Mouse (Mus musculus) embryonic stem cell, embryonic (primary cell): ENCODE measurements around the gene Smim24.

Experiments used
- CTCF ChIA-PET, 4 experiments: fragments of 300-600 bp in 2 of 4; fragments of 350-600 bp in 2 of 4; sonication (Branson Sonifier 250); formaldehyde crosslinking; loops; one replicate each; lab custom pipeline; 2022; ENCODE audit warnings: inconsistent platforms in 2 of 4; lab: Charles Lee
- POLR2A ChIA-PET, 4 experiments: fragments of 300-600 bp in 2 of 4; fragments of 350-600 bp in 2 of 4; sonication (Branson Sonifier 250); formaldehyde crosslinking; loops; one replicate each; lab custom pipeline; 2022; ENCODE audit warnings: antibody characterized with exemption in 4 of 4, inconsistent platforms in 1 of 4; lab: Charles Lee

Smim24 gene

GRCm38 (mm10) chr10:81415146-81415545 is 22.3 kb downstream of the Smim24 start:
- ChIA-PET CTCF (interaction anchor here in 3 of 4 experiments (0.5 to 7.4 kb wide), 6 partner anchors 10 to 174 kb away, joined by 3 to 98 read pairs (median 4); partner anchors contain the start of gene Ncln (in 1 of the 3)), POLR2A (interaction anchor here in 3 of 4 experiments (0.6 to 10.0 kb wide), 10 partner anchors 8 to 240 kb away, joined by 4 to 104 read pairs (median 20); partner anchors contain the start of genes Fzr1 (in 1 of the 3), Pip5k1c (in 1 of the 3) and Tjp3 (in 1 of the 3))

GRCm38 (mm10) chr10:81415549-81416310 is 22.9 kb downstream of the Smim24 start:
- ChIA-PET POLR2A (interaction anchor here in 3 of 4 experiments (0.6 to 10.0 kb wide), 25 partner anchors 8 to 310 kb away, joined by 3 to 104 read pairs (median 5); partner anchors contain the start of genes Apba3 (in 1 of the 3), Celf5 (in 1 of the 3), Dohh (in 1 of the 3) and Eef2 (in 1 of the 3)), CTCF (interaction anchor here (0.5 to 7.4 kb wide), 23 partner anchors 8 to 1189 kb away, joined by 3 to 98 read pairs (median 3); partner anchors contain the start of genes Fzr1 (in 1 of the 4), Hmg20b (in 1 of the 4), Mum1 (in 1 of the 4) and Ncln (in 1 of the 4))

DNA sequence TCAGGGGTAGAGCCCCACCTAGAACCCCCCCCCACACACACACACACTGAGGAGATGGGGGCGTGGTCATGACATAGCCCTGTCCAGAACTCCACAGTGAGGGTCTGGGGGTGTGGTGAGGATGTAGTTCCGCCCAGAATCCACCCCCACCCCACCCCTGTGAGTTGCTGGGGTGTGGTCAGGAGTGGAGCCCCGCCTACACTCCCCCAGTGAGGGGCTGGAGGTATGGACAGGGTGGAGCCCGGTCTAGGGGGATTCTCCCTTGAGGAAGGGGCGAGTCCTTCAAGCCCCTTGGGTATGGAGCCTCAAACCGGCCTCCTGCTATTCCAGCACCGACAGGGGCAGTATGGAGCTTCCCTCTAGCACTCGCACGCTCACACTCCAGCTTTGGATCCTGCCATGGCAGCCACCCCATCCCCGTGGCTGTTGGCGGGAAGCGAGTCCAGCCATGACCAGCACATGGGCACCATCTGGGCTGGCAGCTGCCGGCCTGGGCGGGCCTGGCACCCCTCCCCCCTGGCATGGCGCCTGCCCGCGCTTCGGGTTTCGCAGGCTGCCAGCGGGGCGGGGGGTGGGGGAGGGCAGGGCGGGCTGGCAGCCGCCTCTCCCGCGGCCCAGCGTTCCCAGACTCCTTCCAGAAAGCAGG is 23.9 kb downstream of the Smim24 start:
- CTCF ChIA-PET = interaction anchor here (0.6 to 7.4 kb wide), 35 partner anchors 9 to 1190 kb away, joined by 3 to 98 read pairs (median 4); partner anchors contain the start of genes Hmg20b (in 2 of the 4), Pip5k1c (in 2 of the 4), Atcay (in 1 of the 4) and Celf5 (in 1 of the 4)
- POLR2A ChIA-PET = interaction anchor here (0.6 to 10.0 kb wide), 37 partner anchors 9 to 1213 kb away, joined by 3 to 104 read pairs (median 4); partner anchors contain the start of genes Apba3 (in 1 of the 4), Celf5 (in 1 of the 4), Dohh (in 1 of the 4) and Eef2 (in 1 of the 4)

GRCm38 (mm10) chr10:81417227-81418215 is 24.7 kb downstream of the Smim24 start:
- CTCF ChIA-PET = interaction anchor here (0.5 to 7.4 kb wide), 28 partner anchors 9 to 1018 kb away, joined by 3 to 98 read pairs (median 4); partner anchors contain the start of genes Pip5k1c (in 2 of the 4), Fzr1 (in 1 of the 4), Hmg20b (in 1 of the 4) and Mbd3 (in 1 of the 4)
- POLR2A ChIA-PET = interaction anchor here (0.6 to 10.0 kb wide), 33 partner anchors 9 to 1212 kb away, joined by 3 to 104 read pairs (median 5); partner anchors contain the start of genes Apba3 (in 1 of the 4), Fzr1 (in 1 of the 4), Gna15 (in 1 of the 4) and Map2k2 (in 1 of the 4)

DNA sequence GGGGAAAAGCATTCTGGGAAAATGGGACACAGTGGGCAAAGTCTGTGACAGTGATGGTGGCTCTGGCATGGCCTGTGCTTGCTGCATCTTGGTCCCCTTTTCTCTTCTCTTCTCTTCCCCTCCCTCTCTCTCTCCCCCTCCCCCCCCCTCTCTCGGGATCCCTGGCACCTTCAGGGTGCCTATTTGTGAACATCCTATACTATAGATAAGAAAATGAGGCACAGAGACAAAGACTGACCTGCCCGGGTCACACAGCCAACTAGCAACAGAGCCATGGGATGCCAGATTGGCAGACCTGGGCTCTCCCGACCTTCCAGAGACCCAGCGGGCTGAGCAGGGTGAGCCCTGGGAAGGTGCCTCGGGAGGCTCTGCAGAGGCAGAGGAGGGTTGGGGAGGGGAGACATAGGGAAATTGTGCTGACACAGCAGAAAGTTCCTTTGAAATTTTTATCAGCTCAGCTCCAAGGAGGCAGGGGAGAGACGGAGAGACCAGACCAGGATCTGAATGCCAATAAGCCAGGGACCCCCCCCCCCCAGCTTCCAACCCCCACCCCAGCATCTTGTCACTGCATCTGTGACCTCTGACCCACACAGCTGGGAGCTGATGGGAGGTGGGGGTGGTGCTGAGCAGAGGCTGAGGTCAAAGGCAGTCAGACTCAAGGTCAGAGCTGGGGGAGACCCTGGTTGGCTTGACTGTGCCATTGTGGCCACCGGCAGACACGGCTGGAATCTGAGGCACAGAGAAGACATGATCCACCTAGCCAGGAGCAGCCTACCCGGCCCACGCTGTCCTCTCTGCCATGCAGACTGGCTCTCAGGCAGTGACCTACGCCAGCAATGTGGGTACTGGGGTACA is 25.6 kb downstream of the Smim24 start:
- CTCF ChIA-PET = interaction anchor here in 3 of 4 experiments (0.5 to 7.4 kb wide), 15 partner anchors 11 to 511 kb away, joined by 3 to 98 read pairs (median 4); no protein-coding TSS in a partner anchor

DNA sequence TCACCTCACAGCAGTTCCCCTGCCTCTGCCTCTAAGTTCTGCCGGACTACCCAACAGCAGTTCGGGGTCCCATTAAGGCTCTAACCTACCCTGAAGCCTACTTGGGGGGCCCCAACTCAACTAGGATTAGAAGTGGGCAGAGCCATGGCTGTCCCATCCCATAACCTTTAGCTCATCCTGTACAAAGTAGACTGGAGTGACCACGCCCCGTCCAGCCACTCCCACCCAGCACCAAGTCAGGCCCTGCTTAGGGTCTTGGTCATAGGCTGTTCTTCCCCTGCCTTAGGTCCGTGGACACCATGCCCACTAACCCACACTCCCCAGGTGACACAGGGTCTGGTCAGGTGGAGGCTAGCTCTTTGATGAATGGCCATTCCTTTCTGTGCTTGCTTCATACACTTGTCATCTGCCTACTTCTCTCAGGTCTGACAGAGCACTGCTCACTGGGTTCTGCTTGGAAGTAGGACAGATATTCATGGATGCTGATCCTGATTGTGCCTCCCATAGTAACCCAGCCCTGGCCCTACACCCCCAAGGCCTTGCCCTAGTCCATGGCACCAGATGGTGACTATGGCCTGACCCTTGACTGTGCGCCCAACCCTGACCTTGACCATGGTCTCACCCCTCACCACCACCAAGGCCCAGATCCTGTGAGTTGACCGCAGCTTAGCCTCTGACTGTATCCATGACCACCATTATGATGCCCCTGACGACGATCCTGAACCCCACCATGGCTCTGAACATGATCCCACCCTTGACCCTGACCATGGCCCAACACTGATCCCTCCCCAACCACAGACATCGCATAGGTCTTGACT is 26.5 kb downstream of the Smim24 start:
- CTCF ChIA-PET = interaction anchor here in 3 of 4 experiments (0.6 to 7.4 kb wide), 13 partner anchors 10 to 512 kb away, joined by 3 to 98 read pairs (median 4); no protein-coding TSS in a partner anchor
- POLR2A ChIA-PET = interaction anchor here in 3 of 4 experiments (0.5 to 10.0 kb wide), 22 partner anchors 8 to 464 kb away, joined by 3 to 104 read pairs (median 4); partner anchors contain the start of genes Cactin (in 1 of the 3), Celf5 (in 1 of the 3), Dohh (in 1 of the 3) and Fzr1 (in 1 of the 3)

More for the DNA sequence above, 25.6 kb downstream of the Smim24 start:
- POLR2A ChIA-PET = interaction anchor here in 3 of 4 experiments (0.6 to 10.0 kb wide), 25 partner anchors 9 to 848 kb away, joined by 3 to 104 read pairs (median 5); partner anchors contain the start of genes Celf5 (in 1 of the 3), Dohh (in 1 of the 3), Fzr1 (in 1 of the 3) and Gm48551 (in 1 of the 3)

DNA sequence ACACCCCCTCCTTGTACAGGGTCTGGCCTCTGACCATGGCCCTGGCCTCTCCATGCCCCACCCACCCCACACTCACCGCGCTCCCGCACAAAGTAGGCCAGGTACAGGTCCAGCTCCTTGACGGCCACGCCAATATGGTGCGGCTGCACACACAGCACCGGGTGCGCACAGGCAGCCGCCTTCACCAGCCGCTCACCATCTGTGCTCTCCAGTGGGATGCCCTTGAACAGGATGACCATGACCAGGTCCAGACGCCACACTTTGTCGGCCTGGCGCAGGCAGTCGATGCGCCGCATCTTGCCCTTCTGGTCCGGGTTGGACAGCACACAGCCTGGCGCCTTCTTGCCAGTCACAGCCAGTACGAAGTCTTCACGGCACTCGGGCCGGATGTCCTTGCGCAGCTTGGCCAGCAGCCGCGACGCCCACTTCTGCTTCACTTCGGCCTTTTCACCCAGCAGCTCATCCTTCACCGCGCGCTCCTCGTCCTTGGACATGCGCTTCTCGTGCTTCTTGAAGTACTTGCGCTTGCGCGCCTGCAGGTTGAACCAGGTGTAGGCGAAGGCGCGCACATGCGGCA is 27.4 kb downstream of the Smim24 start:
- ChIA-PET POLR2A (interaction anchor here in 3 of 4 experiments (0.5 to 7.1 kb wide), 11 partner anchors 8 to 155 kb away, joined by 3 to 75 read pairs (median 7); partner anchors contain the start of genes Dohh (in 1 of the 3), Gm48551 (in 1 of the 3) and Pip5k1c (in 1 of the 3)), CTCF (interaction anchor here in 2 of 4 experiments (0.5 to 1.4 kb wide), 5 partner anchors 12 to 199 kb away, joined by 3 to 4 read pairs (median 3); no protein-coding TSS in a partner anchor)

- ChIA-PET POLR2A (interaction anchor here in 3 of 4 experiments (0.6 to 7.1 kb wide), 10 partner anchors 7 to 940 kb away, joined by 3 to 75 read pairs (median 4); no protein-coding TSS in a partner anchor), CTCF (interaction anchor here in 1 of 4 experiments (1.1 kb wide), 1 partner anchor 16 kb away, joined by 3 read pairs; no protein-coding TSS in a partner anchor)
Observed at GRCm38 (mm10) chr10:81421041-81421796, 28.4 kb downstream of the Smim24 start.

- CTCF ChIA-PET = interaction anchor here in 2 of 4 experiments (1.2 to 1.8 kb wide), 2 partner anchors 12 to 17 kb away, joined by 3 to 6 read pairs; no protein-coding TSS in a partner anchor
- POLR2A ChIA-PET = interaction anchor here in 3 of 4 experiments (0.6 to 7.1 kb wide), 8 partner anchors 6 to 940 kb away, joined by 3 to 43 read pairs (median 4); no protein-coding TSS in a partner anchor
Observed at GRCm38 (mm10) chr10:81421797-81422100, 28.9 kb downstream of the Smim24 start.

DNA sequence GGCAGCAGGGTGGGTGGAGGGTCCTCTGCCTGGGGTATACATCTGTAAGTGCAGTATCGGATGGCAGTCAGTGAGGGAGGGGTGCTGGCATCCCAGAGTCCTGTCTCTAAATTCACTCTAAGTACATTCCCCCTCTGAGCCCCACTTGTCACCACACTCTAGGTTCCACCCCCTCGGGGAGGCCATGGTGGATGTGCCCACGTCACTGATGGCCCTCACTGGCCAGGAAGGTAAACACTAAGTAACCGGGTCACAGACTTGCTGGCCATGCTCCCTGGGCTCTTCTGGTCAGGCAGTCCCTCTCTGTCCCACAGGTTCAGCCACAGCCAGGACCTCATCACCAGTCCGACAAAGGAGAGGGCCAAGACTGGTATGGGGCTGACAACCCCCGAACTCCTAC is 29.3 kb downstream of the Smim24 start:
- ChIA-PET CTCF (interaction anchor here in 3 of 4 experiments (0.7 to 3.6 kb wide), 4 partner anchors 12 to 21 kb away, joined by 3 to 17 read pairs (median 9); no protein-coding TSS in a partner anchor), POLR2A (interaction anchor here in 3 of 4 experiments (0.6 to 2.8 kb wide), 7 partner anchors 9 to 941 kb away, joined by 4 to 11 read pairs (median 6); no protein-coding TSS in a partner anchor)

- POLR2A ChIA-PET = interaction anchor here in 2 of 4 experiments (1.4 to 2.8 kb wide), 7 partner anchors 10 to 43 kb away, joined by 4 to 11 read pairs (median 8); no protein-coding TSS in a partner anchor
- CTCF ChIA-PET = interaction anchor here (0.6 to 3.6 kb wide), 7 partner anchors 11 to 133 kb away, joined by 3 to 17 read pairs (median 3); no protein-coding TSS in a partner anchor
Observed at GRCm38 (mm10) chr10:81422661-81423217, 29.9 kb downstream of the Smim24 start.

DNA sequence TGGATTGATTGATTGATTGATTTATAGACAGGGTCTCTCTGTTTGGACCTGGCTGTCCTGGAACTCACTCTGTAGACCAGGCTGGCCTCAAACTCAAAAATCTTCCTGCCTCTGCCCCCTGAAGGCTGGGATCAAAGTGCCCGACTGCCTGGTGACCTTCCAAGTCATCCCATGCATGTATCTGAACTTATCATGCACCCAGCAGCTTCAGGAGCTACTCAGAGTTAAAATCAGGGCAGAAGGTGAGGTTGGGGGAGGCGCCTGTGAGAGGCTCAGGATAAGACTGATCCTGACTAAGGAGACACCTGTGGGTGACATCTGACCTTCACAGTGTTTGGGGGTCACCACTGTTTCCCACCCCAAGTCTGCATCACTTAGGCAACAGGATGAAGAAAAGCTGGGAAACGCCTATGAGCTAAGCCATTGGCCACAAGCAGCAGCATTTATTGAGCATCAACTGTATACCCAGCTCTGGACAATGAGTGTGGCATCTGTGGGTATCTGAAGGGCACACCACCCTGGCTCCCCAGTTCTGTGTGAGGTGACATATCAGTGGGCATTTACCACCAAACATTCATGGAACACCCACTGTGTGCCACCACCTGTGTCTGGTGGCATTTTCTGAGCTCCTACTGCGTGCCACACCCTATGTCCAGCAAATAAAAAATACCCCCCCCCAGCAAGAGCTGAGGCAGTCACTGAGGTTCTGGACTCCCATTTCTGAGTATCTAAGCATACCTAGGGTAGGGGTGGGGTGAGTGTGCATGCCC is 30.8 kb downstream of the Smim24 start:
- CTCF ChIA-PET = interaction anchor here (0.6 to 3.6 kb wide), 8 partner anchors 10 to 135 kb away, joined by 3 to 17 read pairs (median 4); no protein-coding TSS in a partner anchor
- POLR2A ChIA-PET = interaction anchor here in 3 of 4 experiments (0.6 to 2.8 kb wide), 15 partner anchors 9 to 495 kb away, joined by 3 to 11 read pairs (median 3); partner anchors contain the start of genes 4930404N11Rik (in 1 of the 3), Dohh (in 1 of the 3), Gm48551 (in 1 of the 3) and Pip5k1c (in 1 of the 3)
